9 mouse cellular contexts compared by ENCODE assay signal in genomic region chr4:29117926-29118325, GRCm38 (mm10).
A peak's percentile ranks its signal among the peaks of the same experiment; 100 is the strongest.
DNase-seq lines count a peak whose midpoint lies in the region; ATAC-seq lines count a peak whose summit lies in the region.
"Had no signal": no experiment of that assay in that cellular context is flagged by ENCODE, and none has a peak within 500 bp of the region (broad histone marks: within the 10 kb centered on the region; RNA-seq: fewer than 3 reads in every experiment).

No protein-coding gene starts in this region.

- H3K36me3 ChIP-seq in hindbrain, embryonic 13.5 days = no peaks in the 10 kb centered on the region
- H3K36me3 ChIP-seq in hindbrain, embryonic 12.5 days = no peaks in the 10 kb centered on the region
- H3K36me3 ChIP-seq in heart, embryonic 13.5 days = no peaks in the 10 kb centered on the region
- H3K36me3 ChIP-seq: liver, embryonic 13.5 days had no signal

- 0 out of 2 replicates have a peak, but pooled peaks have one; percentile 39 for ATAC-seq in hindbrain, embryonic 13.5 days (ENCODE audit: low FRiP score)
- ATAC-seq in hindbrain, embryonic 12.5 days (ENCODE audit: low FRiP score) = no peak
- no peak for ATAC-seq in heart, embryonic 13.5 days (ENCODE audit: extremely low read depth, insufficient number of reproducible peaks, low FRiP score, low TSS enrichment)

- DNase-seq in cerebellum, postnatal 25 days = peak; percentile 83 to 84
- DNase-seq in left cerebral cortex, adult 9 months (ENCODE audit: low spot score in 2 of 2) = peak; percentile 1 to 53
- DNase-seq in ovary, postnatal 36 days (ENCODE audit: low spot score) = peak; percentile 12
- no peak for DNase-seq in kidney, postnatal 36 days
- DNase-seq in spleen, adult 12 weeks (ENCODE audit: low spot score) = no peak
- DNase-seq: liver, embryonic 13.5 days had no signal

- H3K27ac ChIP-seq in hindbrain, embryonic 13.5 days = no peak overlapping the region
- no peak overlapping the region for H3K27ac ChIP-seq in hindbrain, embryonic 12.5 days
- peak overlapping the region; percentile 76 for H3K27ac ChIP-seq in heart, embryonic 13.5 days (replicated peaks)
- H3K27ac ChIP-seq: liver, embryonic 13.5 days had no signal

- no peaks in the 10 kb centered on the region for H3K27me3 ChIP-seq in hindbrain, embryonic 13.5 days
- H3K27me3 ChIP-seq in hindbrain, embryonic 12.5 days = no peaks in the 10 kb centered on the region
- H3K27me3 ChIP-seq in heart, embryonic 13.5 days (replicated peaks) = no peaks in the 10 kb centered on the region
- H3K27me3 ChIP-seq: liver, embryonic 13.5 days had no signal

- H3K4me1 ChIP-seq in hindbrain, embryonic 13.5 days (replicated peaks) = peaks cover 7% of the 10 kb centered on the region; the same call in 1 of the 2 replicates
- H3K4me1 ChIP-seq in hindbrain, embryonic 12.5 days = peaks cover 8% of the 10 kb centered on the region; the same call in 1 of the 2 replicates
- H3K4me1 ChIP-seq in heart, embryonic 13.5 days = peaks cover 31% of the 10 kb centered on the region
- H3K4me1 ChIP-seq: liver, embryonic 13.5 days had no signal

- 67% methylated on average over 9 of the region's 9 CpGs for WGBS in hindbrain, embryonic 13.5 days
- WGBS in hindbrain, embryonic 12.5 days = 75% methylated on average over 9 of the region's 9 CpGs
- WGBS in heart, embryonic 13.5 days = 19% methylated on average over 9 of the region's 9 CpGs

- H3K4me3 ChIP-seq in hindbrain, embryonic 13.5 days = no peak overlapping the region
- H3K4me3 ChIP-seq in hindbrain, embryonic 12.5 days = no peak overlapping the region
- no peak overlapping the region; the same call in 1 of the 2 replicates for H3K4me3 ChIP-seq in heart, embryonic 13.5 days
- H3K4me3 ChIP-seq: liver, embryonic 13.5 days had no signal

- no peak overlapping the region for H3K9ac ChIP-seq in hindbrain, embryonic 13.5 days
- no peak overlapping the region for H3K9ac ChIP-seq in hindbrain, embryonic 12.5 days
- peak overlapping the region; percentile 50; the same call in 1 of the 2 replicates for H3K9ac ChIP-seq in heart, embryonic 13.5 days
- H3K9ac ChIP-seq: liver, embryonic 13.5 days had no signal

- no peaks in the 10 kb centered on the region for H3K9me3 ChIP-seq in hindbrain, embryonic 13.5 days
- H3K9me3 ChIP-seq in hindbrain, embryonic 12.5 days (replicated peaks) = no peaks in the 10 kb centered on the region
- H3K9me3 ChIP-seq in heart, embryonic 13.5 days = no peaks in the 10 kb centered on the region
- H3K9me3 ChIP-seq: liver, embryonic 13.5 days had no signal

- no peak overlapping the region for H3K4me2 ChIP-seq in hindbrain, embryonic 13.5 days
- no peak overlapping the region for H3K4me2 ChIP-seq in hindbrain, embryonic 12.5 days (replicated peaks)
- H3K4me2 ChIP-seq in heart, embryonic 13.5 days = peak overlapping the region; percentile 49
- H3K4me2 ChIP-seq: liver, embryonic 13.5 days had no signal

Comparison
In these comparisons a context has a peak if more than half of its experiments do, and no peak if none do; other contexts are left out.
1. DNase-seq: peak in cerebellum, postnatal 25 days (2 of 2), left cerebral cortex, adult 9 months (2 of 2) and ovary, postnatal 36 days (single experiment); none in kidney, postnatal 36 days (0 of 2) and spleen, adult 12 weeks (single experiment).